Mouse (Mus musculus) intestine, postnatal 0 days (tissue): Measurements from ENCODE around the gene Dennd4c. TPM values are rescaled to one million over a fixed set of nuclear protein-coding genes. Genes with fewer than 3 reads are reported as not detected.

Experiments
- ATAC-seq: fragments of 200-750 bp; cut with Nextera tagmentation; 2 replicates; pipeline ENCODE4 v1.8.0; 2017; ENCODE audit warnings: mild to moderate bottlenecking, moderate TSS enrichment, moderate library complexity
- H3K27ac ChIP-seq: fragments of 300-500 bp; sonication (generic); 2 replicates; pipeline ENCODE4 v1.5.1; 2014; ENCODE audit warnings: mild to moderate bottlenecking, low read depth, low read length, moderate library complexity
- H3K27me3 ChIP-seq: fragments of 300-500 bp; sonication (generic); replicated peaks from 2 replicates; pipeline ENCODE4 v1.6.1; 2014; ENCODE audit warnings: low read length, mixed read lengths; ENCODE audit not compliant: control insufficient read depth, insufficient read depth
- H3K36me3 ChIP-seq: fragments of 300-500 bp; sonication (generic); 2 replicates; pipeline ENCODE4 v1.6.1; 2014; ENCODE audit warnings: mild to moderate bottlenecking, moderate library complexity; ENCODE audit not compliant: control insufficient read depth, insufficient read depth
- H3K4me1 ChIP-seq: fragments of 300-500 bp; sonication (generic); replicated peaks from 2 replicates; pipeline ENCODE4 v1.6.1; 2014; ENCODE audit warnings: antibody characterized with exemption, low read length, mixed read lengths; ENCODE audit not compliant: control insufficient read depth, insufficient read depth
- H3K4me2 ChIP-seq: fragments of 300-500 bp; sonication (generic); replicated peaks from 2 replicates; pipeline ENCODE4 v1.6.1; 2014; ENCODE audit warnings: low read depth, mild to moderate bottlenecking, moderate library complexity
- H3K4me3 ChIP-seq: fragments of 300-500 bp; sonication (generic); 2 replicates; pipeline ENCODE4 v1.5.1; 2014; ENCODE audit warnings: low read depth, low read length
- H3K9ac ChIP-seq: fragments of 300-500 bp; sonication (generic); 2 replicates; pipeline ENCODE4 v1.6.1; 2014; ENCODE audit warnings: mild to moderate bottlenecking, low read depth, low read length
- H3K9me3 ChIP-seq: fragments of 300-500 bp; sonication (generic); 2 replicates; pipeline ENCODE4 v1.6.1; 2016; ENCODE audit warnings: mixed run types; ENCODE audit not compliant: control insufficient read depth
- CTCF ChIP-seq: sonication (generic); IDR thresholded peaks from 2 replicates; pipeline ENCODE4 v1.5.1; 2016; ENCODE audit warnings: low read depth, mild to moderate bottlenecking, control low read depth, antibody characterized with exemption, moderate library complexity
- WGBS: fragments of 180-500 bp; shearing (Covaris S2); extraction: QIAGEN DNeasy Blood & Tissue Kit; methylation state at CpG from one replicate; pipeline ENCODE4 v1.1.7; 2014; 5-methylcytosine and 5-hydroxymethylcytosine counted together
- polyA plus RNA-seq: library from polyadenylated mRNA; unstranded; fragments of >200 nt; fragmentation: Nextera tagmentation; extraction: Ambion mirVana; gene quantifications from 2 replicates; pipeline ENCODE4 v1.2.1, GENCODE M21; 2015

Dennd4c gene
- polyA plus RNA-seq, 1 experiment from 2014 or later: 3.2 TPM

DNA sequence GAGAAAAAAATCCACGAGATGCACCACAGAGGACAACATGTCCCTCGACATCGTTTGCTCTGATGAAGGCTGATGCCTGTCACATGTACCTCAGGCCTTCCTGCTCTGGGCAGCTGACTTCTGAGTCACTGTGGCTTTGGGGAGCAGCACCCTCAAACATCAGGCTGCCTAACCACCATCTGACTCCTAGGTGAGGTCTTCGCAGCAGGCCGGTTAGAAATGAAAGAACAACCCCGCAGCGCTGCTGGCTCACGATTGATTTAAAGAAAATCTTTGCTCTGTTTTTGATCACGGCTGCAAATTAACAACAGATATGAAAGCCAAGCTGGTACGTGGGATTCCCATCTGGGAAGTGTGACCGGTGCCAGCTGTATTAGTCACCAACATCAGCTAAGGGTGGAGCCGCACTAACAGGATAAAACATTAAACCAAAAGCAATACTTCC, 35.6 kb upstream of the Dennd4c start:
- Histone ChIP-seq H3K36me3 (no peaks in the 10 kb centered on the region), H3K4me3 (no peak overlapping the region), H3K27ac (peak overlapping the region; percentile 60), H3K4me2 (peak overlapping the region; percentile 44), H3K27me3 (no peaks in the 10 kb centered on the region), H3K9me3 (no peaks in the 10 kb centered on the region), H3K9ac (no peak overlapping the region), H3K4me1 (0 out of 2 replicates have a peak, but pooled peaks cover 3% of the 10 kb centered on the region)
- TF ChIP-seq CTCF: no peak
- ATAC-seq: peak; percentile 72
- WGBS: 43% methylated on average over 12 of the region's 12 CpGs

GRCm38 (mm10) chr4:86713518-86713917, 34.8 kb upstream of the Dennd4c start:
- Histone ChIP-seq H3K4me1 (0 out of 2 replicates have a peak, but pooled peaks cover 3% of the 10 kb centered on the region), H3K27ac (peak overlapping the region; percentile 62)
- 63% methylated on average over 2 of the region's 2 CpGs for WGBS

GRCm38 (mm10) chr4:86715341-86715740, 33.0 kb upstream of the Dennd4c start:
- no peak overlapping the region for H3K27ac ChIP-seq
- TF ChIP-seq CTCF: no peak
- no peak overlapping the region for H3K4me3 ChIP-seq
- no peak overlapping the region for H3K4me2 ChIP-seq
- 0 out of 2 replicates have a peak, but pooled peaks cover 3% of the 10 kb centered on the region for H3K4me1 ChIP-seq
- H3K36me3 ChIP-seq: no peaks in the 10 kb centered on the region
- H3K27me3 ChIP-seq: no peaks in the 10 kb centered on the region
- no peaks in the 10 kb centered on the region for H3K9me3 ChIP-seq
- 81% methylated on average over 1 of the region's 1 CpGs for WGBS
- ATAC-seq: no peak
- no peak overlapping the region for H3K9ac ChIP-seq

More at GRCm38 (mm10) chr4:86713518-86713917, 34.8 kb upstream of the Dennd4c start:
- H3K4me2 ChIP-seq: no peak overlapping the region; the same call in 1 of the 2 replicates
- no peak overlapping the region for H3K9ac ChIP-seq
- H3K4me3 ChIP-seq: no peak overlapping the region
- no peak for TF ChIP-seq CTCF
- ATAC-seq: no peak
- H3K36me3 ChIP-seq: no peaks in the 10 kb centered on the region
- no peaks in the 10 kb centered on the region for H3K27me3 ChIP-seq
- H3K9me3 ChIP-seq: no peaks in the 10 kb centered on the region

DNA sequence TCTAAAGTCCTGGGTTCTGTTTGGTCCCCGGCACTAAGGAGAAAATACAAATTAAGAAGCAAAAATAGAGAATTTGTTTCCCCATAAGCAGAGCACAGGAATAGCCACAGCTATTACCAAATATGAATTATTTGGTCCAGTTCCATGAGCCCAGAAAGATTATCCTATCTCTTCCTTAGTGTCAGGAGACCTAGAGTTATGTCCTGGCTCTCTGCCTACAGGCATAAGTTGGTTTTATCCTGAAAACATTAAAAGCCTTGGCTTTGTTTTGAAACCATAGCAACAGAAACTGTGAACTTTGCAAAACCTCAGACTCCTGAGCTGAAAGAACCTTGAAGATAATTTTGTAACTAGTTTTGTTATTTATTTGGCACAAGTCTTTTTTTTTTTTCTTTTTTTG, 31.2 kb upstream of the Dennd4c start:
- 39% methylated on average over 1 of the region's 1 CpGs for WGBS
- Histone ChIP-seq H3K9ac (no peak overlapping the region), H3K4me2 (no peak overlapping the region), H3K27me3 (no peaks in the 10 kb centered on the region), H3K27ac (no peak overlapping the region), H3K36me3 (no peaks in the 10 kb centered on the region), H3K4me1 (0 out of 2 replicates have a peak, but pooled peaks cover 3% of the 10 kb centered on the region), H3K9me3 (no peaks in the 10 kb centered on the region), H3K4me3 (no peak overlapping the region)
- no peak for TF ChIP-seq CTCF
- ATAC-seq: no peak

- TF ChIP-seq CTCF: no peak
- no peak overlapping the region for H3K9ac ChIP-seq
- ATAC-seq: peak; percentile 80
- H3K27me3 ChIP-seq: no peaks in the 10 kb centered on the region
- H3K4me2 ChIP-seq: no peak overlapping the region
- no peak overlapping the region for H3K4me3 ChIP-seq
- no peak overlapping the region for H3K27ac ChIP-seq
- H3K4me1 ChIP-seq: 0 out of 2 replicates have a peak, but pooled peaks cover 3% of the 10 kb centered on the region
- H3K36me3 ChIP-seq: no peaks in the 10 kb centered on the region
- 44% methylated on average over 4 of the region's 4 CpGs for WGBS
- H3K9me3 ChIP-seq: no peaks in the 10 kb centered on the region
Observed at GRCm38 (mm10) chr4:86718878-86719577, 29.3 kb upstream of the Dennd4c start.

- Histone ChIP-seq H3K27me3 (no peaks in the 10 kb centered on the region), H3K9me3 (no peaks in the 10 kb centered on the region), H3K4me2 (peak overlapping the region; percentile 22; the same call in 1 of the 2 replicates), H3K36me3 (no peaks in the 10 kb centered on the region), H3K4me1 (0 out of 2 replicates have a peak, but pooled peaks cover 7% of the 10 kb centered on the region), H3K4me3 (no peak overlapping the region), H3K27ac (no peak overlapping the region), H3K9ac (no peak overlapping the region)
- no peak for TF ChIP-seq CTCF
- 0 out of 2 replicates have a peak, but pooled peaks have one; percentile 12 for ATAC-seq
- WGBS: 28% methylated on average over 8 of the region's 8 CpGs
Observed at GRCm38 (mm10) chr4:86721856-86722358, 26.4 kb upstream of the Dennd4c start.
